Mouse (Mus musculus): ENCODE measurements around the gene Ppt2.

GRCm38 (mm10) chr17:34623161-34623560, 5.1 kb downstream of the Ppt2 start:
- TF ChIP-seq CTCF (IDR thresholded peaks at IDR 0.05; ENCODE audit: control insufficient read depth, insufficient read depth, low read length) (no peak), POLR2A (IDR thresholded peaks at IDR 0.05; ENCODE audit: borderline replicate concordance, control insufficient read depth, low read depth, low read length) (no peak)

All from bone marrow, adult 2 months (tissue).